Mouse (Mus musculus): ENCODE data around the gene Cdc42bpa. TPM values are rescaled to one million over a fixed set of nuclear protein-coding genes. Genes with fewer than 3 reads are reported as not detected.
A peak's percentile ranks its signal among the peaks of the same experiment; 100 is the strongest.

Cdc42bpa gene
- polyA plus RNA-seq, 1 experiment from 2014 or later, result 29.5 TPM

DNA sequence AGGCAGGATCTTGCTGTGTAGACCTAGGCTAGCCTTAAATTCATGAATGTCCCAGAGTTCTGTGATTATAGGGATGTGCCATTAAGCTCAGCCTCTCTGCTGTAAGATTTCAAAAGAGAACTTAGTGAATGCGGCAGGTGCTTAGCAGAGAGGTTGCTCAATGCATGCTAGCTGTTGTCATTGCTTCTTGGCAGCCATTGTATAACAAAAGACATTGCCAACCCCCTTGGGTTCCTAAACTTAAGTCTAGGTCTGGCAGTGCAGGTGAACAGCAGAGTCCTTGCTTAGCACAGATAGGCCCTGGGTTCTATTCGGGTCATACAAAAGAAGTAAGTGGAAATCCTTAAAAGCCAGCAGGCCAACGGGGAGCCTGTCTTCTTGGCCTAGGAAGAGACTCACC lies 7.0 kb upstream of the Cdc42bpa start:
- no peaks in the 10 kb centered on the region for H3K4me1 ChIP-seq (ENCODE audit: control insufficient read depth, insufficient read depth, low read length)
- H3K9me3 ChIP-seq (ENCODE audit: control insufficient read depth, low read length), result no peaks in the 10 kb centered on the region
- H3K27me3 ChIP-seq (ENCODE audit: control insufficient read depth, insufficient read depth, low read length), result no peaks in the 10 kb centered on the region
- H3K9ac ChIP-seq (replicated peaks; ENCODE audit: low read length), result no peak overlapping the region
- no peak overlapping the region for H3K4me2 ChIP-seq (ENCODE audit: low read length)
- ATAC-seq (ENCODE audit: low FRiP score, low TSS enrichment) (no peak), DNase-seq (no peak)
- 75% methylated on average over 3 of the region's 3 CpGs for WGBS
- no peaks in the 10 kb centered on the region for H3K36me3 ChIP-seq (ENCODE audit: control insufficient read depth, insufficient read depth, low read length)
- H3K27ac ChIP-seq (replicated peaks; ENCODE audit: low read depth, low read length), result no peak overlapping the region
- H3K4me3 ChIP-seq (replicated peaks; ENCODE audit: low read depth, low read length), result no peak overlapping the region

DNA sequence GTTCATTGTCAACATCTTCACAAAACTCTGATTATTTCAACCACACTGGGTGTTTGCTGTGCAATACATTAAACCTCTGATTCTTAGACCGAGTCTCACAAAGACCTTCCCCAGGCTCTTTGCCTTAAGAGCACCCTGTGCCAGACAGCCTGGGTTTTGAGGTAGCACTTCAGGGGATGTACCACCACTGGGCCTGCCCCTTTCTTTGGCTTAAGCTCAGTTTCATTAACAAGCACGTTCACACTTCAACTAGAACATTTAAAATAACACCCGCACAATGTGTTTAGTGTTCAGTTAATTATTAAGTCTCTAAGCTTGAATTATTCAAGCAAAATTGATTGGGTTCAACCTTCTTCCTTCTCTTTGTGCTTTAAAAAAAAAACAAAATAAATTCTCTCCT lies 2.8 kb upstream of the Cdc42bpa start:
- no peak overlapping the region for H3K27ac ChIP-seq (replicated peaks; ENCODE audit: low read depth, low read length)
- H3K27me3 ChIP-seq (ENCODE audit: control insufficient read depth, insufficient read depth, low read length), result no peaks in the 10 kb centered on the region
- no peak overlapping the region for H3K4me2 ChIP-seq (ENCODE audit: low read length)
- 56% methylated on average over 3 of the region's 3 CpGs for WGBS
- no peaks in the 10 kb centered on the region for H3K36me3 ChIP-seq (ENCODE audit: control insufficient read depth, insufficient read depth, low read length)
- peaks cover 16% of the 10 kb centered on the region for H3K4me1 ChIP-seq (ENCODE audit: control insufficient read depth, insufficient read depth, low read length)
- DNase-seq (no peak), ATAC-seq (ENCODE audit: low FRiP score, low TSS enrichment) (no peak)
- no peak overlapping the region for H3K9ac ChIP-seq (replicated peaks; ENCODE audit: low read length)
- no peak overlapping the region for H3K4me3 ChIP-seq (replicated peaks; ENCODE audit: low read depth, low read length)
- no peaks in the 10 kb centered on the region for H3K9me3 ChIP-seq (ENCODE audit: control insufficient read depth, low read length)

DNA sequence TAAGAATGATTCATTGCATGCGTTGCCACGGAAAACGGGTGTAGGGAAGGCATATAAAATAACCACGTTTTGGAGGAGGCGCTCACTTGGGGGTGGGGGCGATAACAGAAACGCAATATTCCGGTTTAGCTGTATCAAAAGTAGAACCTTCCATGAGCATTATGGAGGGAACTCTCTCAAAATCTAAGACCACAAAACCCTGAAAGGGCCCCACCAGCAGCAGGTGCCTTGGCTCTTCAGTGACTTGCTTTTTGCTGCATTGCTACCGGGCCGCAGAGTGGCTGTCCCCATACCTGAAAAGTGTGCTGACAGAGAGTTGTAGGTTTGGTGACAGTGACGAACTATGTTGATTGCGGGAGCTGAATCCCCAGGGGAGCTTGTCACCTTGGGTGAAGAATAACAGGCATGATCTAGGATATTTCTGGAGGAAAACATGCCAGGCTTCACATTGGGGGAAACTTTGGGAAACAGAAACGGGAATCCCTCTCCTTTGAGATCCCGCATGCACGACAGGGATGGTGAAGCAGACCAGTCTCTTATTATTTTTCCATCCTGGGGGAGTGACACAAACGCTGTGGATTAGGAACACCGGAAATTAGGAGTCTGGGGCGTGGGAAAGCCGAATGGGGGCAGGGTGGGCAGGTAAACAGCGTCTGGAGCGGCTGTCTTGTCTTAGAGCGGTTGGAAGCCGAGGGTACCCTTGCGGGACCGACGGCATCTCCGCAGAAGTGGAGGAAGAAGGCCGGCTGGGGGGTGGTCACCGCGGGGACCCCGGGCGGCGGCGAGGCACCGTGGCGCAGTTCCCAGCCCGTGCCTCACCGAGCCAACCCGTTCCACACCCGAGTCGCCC lies 1.2 kb upstream of the Cdc42bpa start:
- ATAC-seq (ENCODE audit: low FRiP score, low TSS enrichment), result no peak; the same call in 1 of the 2 replicates
- DNase-seq, result peak; percentile 70

DNA sequence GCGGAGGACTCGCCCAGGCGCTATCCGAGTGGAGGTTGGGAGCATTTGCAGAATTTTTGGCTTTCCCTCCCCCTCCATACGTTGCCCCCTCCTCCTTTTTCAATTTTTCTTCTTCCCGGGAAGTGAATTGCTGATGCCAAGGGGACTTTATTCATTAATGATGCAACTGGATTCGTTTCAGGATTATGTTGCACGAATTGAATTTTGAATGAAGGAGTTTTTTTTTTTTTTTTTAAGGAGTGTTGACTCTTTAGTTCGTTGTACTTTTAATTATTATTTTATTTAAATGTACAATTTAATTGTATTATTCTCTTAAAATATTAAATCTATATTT lies 238 bp downstream of the Cdc42bpa start:
- H3K4me2 ChIP-seq (ENCODE audit: low read length), result peak overlapping the region; percentile 92
- DNase-seq (no peak), ATAC-seq (ENCODE audit: low FRiP score, low TSS enrichment) (no peak)
- H3K9me3 ChIP-seq (ENCODE audit: control insufficient read depth, low read length), result no peaks in the 10 kb centered on the region
- H3K4me3 ChIP-seq (replicated peaks; ENCODE audit: low read depth, low read length), result peak overlapping the region; percentile 65
- peaks cover 32% of the 10 kb centered on the region for H3K4me1 ChIP-seq (ENCODE audit: control insufficient read depth, insufficient read depth, low read length)
- no peaks in the 10 kb centered on the region for H3K27me3 ChIP-seq (ENCODE audit: control insufficient read depth, insufficient read depth, low read length)
- peak overlapping the region; percentile 96 for H3K27ac ChIP-seq (replicated peaks; ENCODE audit: low read depth, low read length)
- no peaks in the 10 kb centered on the region for H3K36me3 ChIP-seq (ENCODE audit: control insufficient read depth, insufficient read depth, low read length)
- under 1% methylated on average over 9 of the region's 9 CpGs for WGBS
- H3K9ac ChIP-seq (replicated peaks; ENCODE audit: low read length), result peak overlapping the region; percentile 96

More for the DNA sequence above, 1.2 kb upstream of the Cdc42bpa start:
- WGBS, result 4% methylated on average over 41 of the region's 41 CpGs
- Histone ChIP-seq H3K4me1 (ENCODE audit: control insufficient read depth, insufficient read depth, low read length) (peaks cover 29% of the 10 kb centered on the region), H3K27me3 (ENCODE audit: control insufficient read depth, insufficient read depth, low read length) (no peaks in the 10 kb centered on the region), H3K9ac (replicated peaks; ENCODE audit: low read length) (peak overlapping the region; percentile 96), H3K36me3 (ENCODE audit: control insufficient read depth, insufficient read depth, low read length) (no peaks in the 10 kb centered on the region), H3K4me2 (ENCODE audit: low read length) (peak overlapping the region; percentile 92), H3K4me3 (replicated peaks; ENCODE audit: low read depth, low read length) (peak overlapping the region; percentile 65), H3K9me3 (ENCODE audit: control insufficient read depth, low read length) (no peaks in the 10 kb centered on the region), H3K27ac (replicated peaks; ENCODE audit: low read depth, low read length) (peak overlapping the region; percentile 96)

DNA sequence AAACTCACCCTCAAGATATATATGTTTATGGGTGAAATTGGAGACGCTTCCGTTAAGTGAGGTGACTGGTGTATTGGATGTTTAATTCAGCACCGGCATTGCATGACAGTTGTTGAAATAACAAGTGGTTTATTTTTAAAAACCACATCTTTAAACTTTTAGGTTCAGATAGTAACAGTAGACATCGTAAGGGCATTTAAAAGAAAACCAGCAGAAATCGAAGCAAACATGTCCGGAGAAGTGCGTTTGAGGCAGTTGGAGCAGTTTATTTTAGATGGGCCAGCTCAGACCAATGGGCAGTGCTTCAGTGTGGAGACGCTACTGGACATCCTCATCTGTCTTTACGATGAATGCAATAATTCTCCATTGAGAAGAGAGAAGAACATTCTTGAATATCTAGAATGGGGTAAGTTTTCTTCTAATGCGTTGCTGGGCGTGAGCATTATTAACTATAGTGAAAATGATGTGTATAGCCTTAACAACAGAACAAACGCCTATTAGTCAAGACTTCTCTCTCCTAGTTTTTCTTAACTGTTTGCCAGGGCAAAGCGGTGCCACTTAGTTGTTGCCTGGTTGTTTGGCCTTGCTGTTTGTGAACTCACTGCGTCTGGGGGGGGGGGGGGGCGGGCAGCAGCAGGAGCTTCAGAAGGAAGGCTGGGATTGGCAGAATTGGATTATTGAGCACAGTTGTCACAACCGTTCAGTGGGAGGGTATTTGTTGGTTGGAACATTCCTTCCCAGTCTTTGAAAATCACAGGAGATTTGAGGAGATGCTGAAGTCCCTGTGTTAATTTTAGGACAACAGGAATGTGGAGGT lies 818 bp downstream of the Cdc42bpa start:
- peaks cover 32% of the 10 kb centered on the region for H3K4me1 ChIP-seq (ENCODE audit: control insufficient read depth, insufficient read depth, low read length)
- no peaks in the 10 kb centered on the region for H3K9me3 ChIP-seq (ENCODE audit: control insufficient read depth, low read length)
- peak overlapping the region; percentile 54 for H3K9ac ChIP-seq (replicated peaks; ENCODE audit: low read length)
- H3K4me3 ChIP-seq (replicated peaks; ENCODE audit: low read depth, low read length), result peak overlapping the region; percentile 65
- ATAC-seq (ENCODE audit: low FRiP score, low TSS enrichment) (no peak), DNase-seq (peak; percentile 34)
- H3K4me2 ChIP-seq (ENCODE audit: low read length), result peak overlapping the region; percentile 92
- H3K27ac ChIP-seq (replicated peaks; ENCODE audit: low read depth, low read length), result no peak overlapping the region
- no peaks in the 10 kb centered on the region for H3K36me3 ChIP-seq (ENCODE audit: control insufficient read depth, insufficient read depth, low read length)
- 3% methylated on average over 16 of the region's 16 CpGs for WGBS
- no peaks in the 10 kb centered on the region for H3K27me3 ChIP-seq (ENCODE audit: control insufficient read depth, insufficient read depth, low read length)

DNA sequence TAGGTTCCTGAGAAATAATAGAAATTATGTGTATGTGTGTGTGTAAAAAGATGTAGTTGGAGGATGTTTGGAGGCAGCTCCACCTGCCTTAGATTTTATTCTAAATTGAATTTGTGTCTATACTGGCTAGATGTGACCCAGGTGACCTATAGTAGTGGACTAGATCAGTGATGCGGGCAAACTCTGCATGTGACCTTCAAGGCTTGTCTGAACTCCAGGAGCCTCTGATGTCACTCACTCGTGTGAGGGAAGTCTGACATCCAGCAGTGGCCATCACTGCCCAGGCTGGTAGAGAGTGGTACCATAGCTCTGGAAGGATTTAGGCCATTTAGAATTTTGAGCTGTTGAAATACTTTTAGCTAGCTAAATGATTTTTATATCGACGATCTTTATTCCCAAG lies 1.5 kb downstream of the Cdc42bpa start:
- Histone ChIP-seq H3K4me3 (replicated peaks; ENCODE audit: low read depth, low read length) (peak overlapping the region; percentile 65), H3K27me3 (ENCODE audit: control insufficient read depth, insufficient read depth, low read length) (no peaks in the 10 kb centered on the region), H3K4me2 (ENCODE audit: low read length) (peak overlapping the region; percentile 92), H3K36me3 (ENCODE audit: control insufficient read depth, insufficient read depth, low read length) (no peaks in the 10 kb centered on the region), H3K27ac (replicated peaks; ENCODE audit: low read depth, low read length) (no peak overlapping the region), H3K9me3 (ENCODE audit: control insufficient read depth, low read length) (no peaks in the 10 kb centered on the region), H3K4me1 (ENCODE audit: control insufficient read depth, insufficient read depth, low read length) (peaks cover 32% of the 10 kb centered on the region), H3K9ac (replicated peaks; ENCODE audit: low read length) (peak overlapping the region; percentile 54)
- WGBS, result 43% methylated on average over 4 of the region's 4 CpGs
- DNase-seq (peak; percentile 18), ATAC-seq (ENCODE audit: low FRiP score, low TSS enrichment) (no peak)

DNA sequence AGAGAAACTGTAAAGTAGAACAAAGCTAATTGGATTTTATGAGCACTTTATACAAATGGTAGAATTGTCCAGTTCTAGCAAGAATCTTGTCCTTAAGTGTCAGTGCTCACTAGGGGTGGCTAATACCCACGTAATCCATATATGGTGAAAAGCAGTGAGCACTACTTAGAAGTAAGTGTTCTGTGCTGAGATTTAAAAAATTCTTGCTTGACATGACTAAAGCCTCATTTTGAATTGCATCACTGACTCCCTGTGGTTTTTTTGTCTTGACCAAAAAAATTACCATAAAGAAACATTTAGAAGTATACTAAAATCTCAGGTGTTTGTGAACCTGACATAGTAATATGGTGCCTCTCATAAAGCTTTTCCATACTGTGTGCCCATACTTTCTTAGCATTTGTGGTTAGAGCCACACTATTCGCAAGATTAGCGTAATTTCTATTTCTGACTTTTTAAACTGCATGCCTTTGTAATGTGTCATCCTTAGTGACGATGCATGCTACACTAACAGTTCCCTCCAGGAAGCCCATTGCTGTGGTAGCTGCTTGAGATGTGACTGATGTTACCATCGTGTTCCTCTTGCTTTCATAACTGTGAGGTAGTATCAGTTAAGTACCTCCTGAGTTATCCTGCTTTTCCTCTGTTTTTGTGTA lies 9.6 kb downstream of the Cdc42bpa start:
- H3K4me3 ChIP-seq (replicated peaks; ENCODE audit: low read depth, low read length), result no peak overlapping the region
- 82% methylated on average over 5 of the region's 5 CpGs for WGBS
- H3K27ac ChIP-seq (replicated peaks; ENCODE audit: low read depth, low read length), result no peak overlapping the region
- DNase-seq (no peak), ATAC-seq (ENCODE audit: low FRiP score, low TSS enrichment) (no peak)
- H3K4me1 ChIP-seq (ENCODE audit: control insufficient read depth, insufficient read depth, low read length), result no peaks in the 10 kb centered on the region
- no peak overlapping the region for H3K9ac ChIP-seq (replicated peaks; ENCODE audit: low read length)
- H3K4me2 ChIP-seq (ENCODE audit: low read length), result no peak overlapping the region
- no peaks in the 10 kb centered on the region for H3K27me3 ChIP-seq (ENCODE audit: control insufficient read depth, insufficient read depth, low read length)
- H3K9me3 ChIP-seq (ENCODE audit: control insufficient read depth, low read length), result no peaks in the 10 kb centered on the region
- no peaks in the 10 kb centered on the region for H3K36me3 ChIP-seq (ENCODE audit: control insufficient read depth, insufficient read depth, low read length)

DNA sequence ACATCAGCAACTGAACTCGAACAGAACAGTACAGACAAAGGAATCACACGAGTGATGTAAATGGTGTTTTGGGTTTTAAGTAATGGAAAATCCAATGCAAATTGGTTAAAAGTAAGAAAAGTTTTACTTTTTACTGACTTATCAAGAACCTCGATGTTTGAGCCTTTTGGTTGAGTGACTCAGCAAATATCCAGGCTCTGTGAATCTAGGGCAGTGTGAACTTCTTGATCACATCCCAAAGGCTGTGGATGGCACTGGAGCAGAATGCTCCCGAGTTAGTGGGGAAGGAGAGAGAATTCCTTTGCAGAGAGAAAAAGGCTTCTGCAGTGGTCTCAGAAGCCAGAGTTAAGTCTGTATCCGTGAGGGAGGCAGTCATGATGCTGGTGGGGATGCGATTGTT lies 14.7 kb downstream of the Cdc42bpa start:
- no peaks in the 10 kb centered on the region for H3K36me3 ChIP-seq (ENCODE audit: control insufficient read depth, insufficient read depth, low read length)
- H3K9me3 ChIP-seq (ENCODE audit: control insufficient read depth, low read length), result no peaks in the 10 kb centered on the region
- 80% methylated on average over 6 of the region's 6 CpGs for WGBS
- no peak overlapping the region for H3K9ac ChIP-seq (replicated peaks; ENCODE audit: low read length)
- H3K4me2 ChIP-seq (ENCODE audit: low read length), result no peak overlapping the region
- no peak overlapping the region for H3K4me3 ChIP-seq (replicated peaks; ENCODE audit: low read depth, low read length)
- no peaks in the 10 kb centered on the region for H3K27me3 ChIP-seq (ENCODE audit: control insufficient read depth, insufficient read depth, low read length)
- ATAC-seq (ENCODE audit: low FRiP score, low TSS enrichment) (no peak), DNase-seq (no peak)
- H3K4me1 ChIP-seq (ENCODE audit: control insufficient read depth, insufficient read depth, low read length), result no peaks in the 10 kb centered on the region
- H3K27ac ChIP-seq (replicated peaks; ENCODE audit: low read depth, low read length), result no peak overlapping the region
